28 mouse cellular contexts compared by ENCODE assay signal in genomic region chr6:54491074-54491473, GRCm38 (mm10).
DNase-seq lines count a peak whose midpoint lies in the region; ATAC-seq and TF ChIP-seq lines count a peak whose summit lies in the region.
"Had no signal": no experiment of that assay in that cellular context is flagged by ENCODE, and none has a peak within 500 bp of the region (broad histone marks: within the 10 kb centered on the region; RNA-seq: fewer than 3 reads in every experiment).

No protein-coding gene starts in this region.

- ATAC-seq in lung, postnatal 0 days = no peak
- ATAC-seq: forebrain, embryonic 13.5 days; forebrain, embryonic 16.5 days; Patski had no signal

- H3K36me3 ChIP-seq in lung, postnatal 0 days (ENCODE audit: insufficient read depth, low read length) = no peaks in the 10 kb centered on the region
- H3K36me3 ChIP-seq in embryonic facial prominence, embryonic 10.5 days (replicated peaks) = no peaks in the 10 kb centered on the region
- H3K36me3 ChIP-seq: embryonic facial prominence, embryonic 13.5 days; forebrain, embryonic 10.5 days; G1E; heart, embryonic 10.5 days; hindbrain, embryonic 15.5 days had no signal

- H3K9ac ChIP-seq in lung, postnatal 0 days (replicated peaks; ENCODE audit: low read depth) = no peak overlapping the region
- H3K9ac ChIP-seq: embryonic facial prominence, embryonic 13.5 days; forebrain, embryonic 13.5 days; heart, embryonic 13.5 days; hindbrain, embryonic 12.5 days; hindbrain, embryonic 15.5 days had no signal

- no peaks in the 10 kb centered on the region for H3K9me3 ChIP-seq in lung, postnatal 0 days (ENCODE audit: low read length)
- H3K9me3 ChIP-seq in embryonic facial prominence, embryonic 10.5 days = no peaks in the 10 kb centered on the region
- H3K9me3 ChIP-seq: embryonic facial prominence, embryonic 13.5 days; forebrain, embryonic 10.5 days; forebrain, embryonic 13.5 days; heart, embryonic 10.5 days; heart, embryonic 13.5 days; hindbrain, embryonic 12.5 days; hindbrain, embryonic 15.5 days had no signal

- H3K4me1 ChIP-seq in lung, postnatal 0 days (ENCODE audit: insufficient read depth, low read depth, low read length) = no peaks in the 10 kb centered on the region
- peaks cover 18% of the 10 kb centered on the region for H3K4me1 ChIP-seq in embryonic facial prominence, embryonic 10.5 days
- H3K4me1 ChIP-seq: hindbrain, embryonic 15.5 days had no signal

- TF ChIP-seq CTCF in lung, postnatal 0 days (IDR thresholded peaks at IDR 0.05) = no peak

- no peak overlapping the region for H3K4me3 ChIP-seq in lung, postnatal 0 days (ENCODE audit: low read depth, low read length)
- no peak overlapping the region for H3K4me3 ChIP-seq in embryonic facial prominence, embryonic 10.5 days
- H3K4me3 ChIP-seq: embryonic facial prominence, embryonic 13.5 days; forebrain, embryonic 10.5 days; forebrain, embryonic 13.5 days; heart, adult 2 months; heart, embryonic 10.5 days; heart, embryonic 13.5 days; hindbrain, embryonic 12.5 days; hindbrain, embryonic 15.5 days had no signal

- no peak overlapping the region for H3K4me2 ChIP-seq in lung, postnatal 0 days (replicated peaks; ENCODE audit: low read depth, low read length)
- H3K4me2 ChIP-seq: embryonic facial prominence, embryonic 13.5 days; forebrain, embryonic 13.5 days; heart, embryonic 13.5 days; hindbrain, embryonic 12.5 days; hindbrain, embryonic 15.5 days had no signal

- peak; percentile 19 for DNase-seq in kidney, adult 11 months
- DNase-seq in kidney, adult 9 months = no peak
- DNase-seq in lung, adult 18-20 months = peak; percentile 33 to 46
- DNase-seq in lung, postnatal 0 days (ENCODE audit: low spot score) = no peak
- DNase-seq in embryo, embryonic 10.5 days (ENCODE audit: low spot score) = peak; percentile 37
- peak; percentile 20 for DNase-seq in embryonic facial prominence, embryonic 10.5 days (ENCODE audit: low spot score)
- no peak for DNase-seq in left cerebral cortex, adult 8-10 months (ENCODE audit: low spot score in 2 of 2)
- DNase-seq: adrenal gland, postnatal 10 days; adrenal gland, postnatal 36 days; B cell, adult 2 months; cerebellum, adult 18-20 months; cerebellum, adult 9-10 months; cerebellum, postnatal 14 days; gastrocnemius, postnatal 10 days; gastrocnemius, postnatal 36 days; heart, adult 2 months; heart, postnatal 14 days had no signal

- no peaks in the 10 kb centered on the region for H3K27me3 ChIP-seq in lung, postnatal 0 days (replicated peaks; ENCODE audit: insufficient read depth, low read length)
- H3K27me3 ChIP-seq in embryonic facial prominence, embryonic 10.5 days (replicated peaks; ENCODE audit: low read depth, poor library complexity, severe bottlenecking) = peaks cover 21% of the 10 kb centered on the region
- H3K27me3 ChIP-seq: CH12.LX; forebrain, embryonic 13.5 days; heart, embryonic 13.5 days; hindbrain, embryonic 15.5 days had no signal

- no peak for TF ChIP-seq EP300 in lung, postnatal 0 days (IDR thresholded peaks at IDR 0.05)

- 38% methylated on average over 7 of the region's 7 CpGs for WGBS in lung, postnatal 0 days
- 39% methylated on average over 7 of the region's 7 CpGs for WGBS in embryonic facial prominence, embryonic 10.5 days

- no peak overlapping the region for H3K27ac ChIP-seq in lung, postnatal 0 days (ENCODE audit: low read length)
- no peak overlapping the region for H3K27ac ChIP-seq in embryonic facial prominence, embryonic 10.5 days (replicated peaks)
- H3K27ac ChIP-seq: embryonic facial prominence, embryonic 13.5 days; forebrain, embryonic 10.5 days; forebrain, embryonic 13.5 days; heart, adult 2 months; heart, embryonic 10.5 days; heart, embryonic 13.5 days; hindbrain, embryonic 12.5 days; hindbrain, embryonic 15.5 days had no signal

Comparison
In these comparisons a context has a peak if more than half of its experiments do, and no peak if none do; other contexts are left out.
1. DNase-seq: peak in kidney, adult 11 months (single experiment), lung, adult 18-20 months (2 of 2), embryo, embryonic 10.5 days (single experiment) and embryonic facial prominence, embryonic 10.5 days (single experiment); none in kidney, adult 9 months (single experiment), lung, postnatal 0 days (single experiment) and left cerebral cortex, adult 8-10 months (0 of 2).